Mouse (Mus musculus): ENCODE data around the gene Clec2h.
"Not testable (repeated sequence)": the region's sequence is repeated elsewhere in the genome, so short reads cannot be mapped to it uniquely, and the experiment has no call there.

The Clec2h gene

GRCm38 (mm10) chr6:128662206-128662605 lies at the start of gene Clec2h:
Gene Clec2h (plus strand): TSS chr6:128662385.
- ATAC-seq (ENCODE audit: low TSS enrichment), result 0 out of 2 replicates have a peak, but pooled peaks have one; percentile 50

GRCm38 (mm10) chr6:128622733-128623132 lies 39.5 kb upstream of the Clec2h start:
- ATAC-seq (ENCODE audit: low TSS enrichment), result peak; percentile 45; the same call in 1 of the 2 replicates

DNA sequence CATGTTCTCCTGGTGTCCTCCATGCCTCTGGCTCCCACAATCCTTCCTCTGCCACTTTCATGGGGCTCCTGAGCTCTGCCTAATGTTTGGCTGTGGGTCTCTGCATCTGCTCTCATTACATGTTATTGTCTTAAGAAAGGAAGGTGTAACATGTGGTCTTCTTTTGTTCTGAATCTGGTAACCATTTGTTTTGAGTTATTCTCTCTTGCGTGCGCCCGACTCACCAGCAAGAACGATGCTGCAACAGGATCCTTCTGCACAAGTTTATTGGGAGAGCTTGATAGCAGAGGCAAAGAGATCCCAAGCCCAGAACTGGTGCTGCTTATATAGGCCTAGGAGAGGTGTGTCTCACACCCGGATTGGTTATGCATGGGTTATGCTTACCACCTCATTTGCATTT lies 38.8 kb upstream of the Clec2h start, which contains the start of gene Klrb1a:
Gene Klrb1a, minus strand, starts transcription at position 101 of the 400 bp plus-strand sequence.
- not testable (repeated sequence) for ATAC-seq (ENCODE audit: low TSS enrichment)

DNA sequence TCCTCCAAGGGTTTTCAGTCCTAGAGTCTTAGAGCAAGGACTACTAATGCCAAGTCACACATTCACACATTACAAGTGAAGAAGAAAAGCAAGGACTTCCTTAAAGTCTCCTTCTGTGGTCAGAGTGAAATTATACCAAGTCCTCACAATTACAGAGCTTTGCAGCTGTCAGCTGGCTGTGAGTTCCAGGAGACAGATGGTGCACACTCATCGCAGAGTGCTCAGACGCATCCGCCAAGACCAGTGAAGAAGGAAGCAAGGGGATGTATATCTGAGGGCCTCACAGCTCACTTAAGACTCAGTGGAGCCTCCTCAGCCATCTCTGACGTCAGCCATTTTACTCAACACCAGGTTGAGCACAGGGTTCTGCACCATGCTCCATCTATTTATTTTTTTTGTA lies 37.8 kb upstream of the Clec2h start:
- ATAC-seq (ENCODE audit: low TSS enrichment), result peak; percentile 94

GRCm38 (mm10) chr6:128625246-128625645 lies 36.9 kb upstream of the Clec2h start:
- ATAC-seq (ENCODE audit: low TSS enrichment), result not testable (repeated sequence)

- peak; percentile 99 for ATAC-seq (ENCODE audit: low TSS enrichment)
Observed at GRCm38 (mm10) chr6:128629771-128630739, 32.1 kb upstream of the Clec2h start.

DNA sequence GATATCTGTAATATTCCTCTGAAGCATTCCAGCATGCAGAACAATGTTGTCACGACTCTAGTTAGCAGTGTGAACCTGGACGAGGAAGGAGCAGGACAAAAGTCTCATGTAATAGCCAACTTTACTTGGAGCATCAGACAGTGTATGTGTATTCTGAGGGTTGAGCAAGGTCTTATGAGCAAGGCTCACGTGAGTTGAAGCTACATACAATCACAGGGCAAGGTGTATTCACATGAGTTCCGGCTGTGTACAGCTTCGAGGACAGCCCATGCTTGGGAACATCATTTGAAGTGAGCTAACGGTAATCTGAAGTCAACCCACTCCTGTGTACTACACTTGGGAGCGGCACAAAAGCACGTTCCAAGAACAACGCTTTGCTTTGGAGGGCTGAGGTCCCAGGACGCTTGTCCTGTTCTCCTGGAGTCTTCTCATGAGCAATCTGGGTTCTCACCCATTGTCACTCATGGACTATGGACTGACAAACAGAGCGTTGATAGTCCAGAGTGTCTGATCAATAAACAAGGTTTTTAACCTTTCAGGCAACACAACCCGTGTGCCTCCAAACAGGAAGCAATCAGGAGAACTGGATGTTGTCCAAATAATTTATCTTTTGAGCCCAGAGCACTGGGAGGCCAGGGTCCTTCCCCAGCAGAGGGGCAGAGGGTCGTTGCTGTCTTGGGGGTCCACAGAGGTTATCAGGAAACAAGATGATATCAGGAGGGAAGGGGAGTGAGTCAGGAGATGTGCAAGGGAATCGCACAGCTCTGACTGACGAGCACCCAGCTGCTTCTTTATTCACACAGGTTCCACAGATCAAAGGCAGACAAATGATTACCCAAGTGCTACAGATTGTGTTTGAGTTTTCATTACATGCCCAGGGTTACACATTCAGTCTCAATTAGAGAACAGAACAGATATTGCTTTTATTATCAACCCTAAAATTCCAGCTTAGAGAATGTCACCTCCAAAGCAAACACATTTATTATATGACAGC lies 31.0 kb upstream of the Clec2h start:
- ATAC-seq (ENCODE audit: low TSS enrichment), result peak; percentile 17; the same call in 1 of the 2 replicates

GRCm38 (mm10) chr6:128640673-128641072 lies 21.5 kb upstream of the Clec2h start:
- no peak for ATAC-seq (ENCODE audit: low TSS enrichment)

- ATAC-seq (ENCODE audit: low TSS enrichment), result peak; percentile 57
Observed at GRCm38 (mm10) chr6:128641116-128641716, 21.0 kb upstream of the Clec2h start.

DNA sequence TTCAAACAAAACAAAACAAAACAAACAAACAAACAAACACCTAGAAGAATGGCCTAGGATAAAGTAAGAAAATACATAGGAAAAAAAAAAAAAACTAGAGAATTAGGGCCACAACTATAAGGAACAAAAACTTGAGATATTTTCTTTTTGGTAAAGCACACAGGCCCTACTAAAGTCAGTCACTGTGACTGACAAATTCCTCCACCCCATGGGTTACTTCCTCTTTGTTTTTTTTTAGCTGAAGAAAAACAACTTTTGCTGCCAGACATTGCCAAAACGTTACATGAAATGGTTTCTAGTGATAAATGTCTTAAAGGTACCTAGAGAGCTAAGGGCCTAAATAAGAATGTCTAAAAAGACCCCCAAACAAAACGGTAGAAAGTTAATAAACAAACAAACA lies 18.2 kb upstream of the Clec2h start:
- no peak for ATAC-seq (ENCODE audit: low TSS enrichment)

GRCm38 (mm10) chr6:128644694-128645093 lies 17.5 kb upstream of the Clec2h start:
- peak; percentile 85; the same call in 1 of the 2 replicates for ATAC-seq (ENCODE audit: low TSS enrichment)

DNA sequence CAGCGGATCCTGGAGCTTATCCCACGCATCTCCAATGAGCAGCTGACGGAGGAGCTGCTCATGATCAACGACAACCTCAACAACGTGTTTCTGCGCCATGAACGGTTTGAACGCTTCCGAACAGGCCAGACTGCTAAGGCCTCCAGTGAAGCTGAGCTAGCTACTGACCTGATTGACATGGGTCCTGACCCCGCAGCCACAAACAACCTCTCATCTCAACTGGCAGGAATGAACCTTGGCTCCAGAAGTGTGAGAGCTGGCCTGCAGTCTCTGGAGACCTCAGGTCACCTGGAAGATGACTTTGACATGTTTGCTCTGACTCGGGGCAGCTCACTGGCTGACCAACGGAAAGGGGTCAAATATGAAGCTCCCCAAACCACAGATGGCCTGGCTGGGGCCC lies 16.5 kb upstream of the Clec2h start:
- ATAC-seq (ENCODE audit: low TSS enrichment), result not testable (repeated sequence)

- no peak for ATAC-seq (ENCODE audit: low TSS enrichment)
Observed at GRCm38 (mm10) chr6:128649681-128650080, 12.5 kb upstream of the Clec2h start.

DNA sequence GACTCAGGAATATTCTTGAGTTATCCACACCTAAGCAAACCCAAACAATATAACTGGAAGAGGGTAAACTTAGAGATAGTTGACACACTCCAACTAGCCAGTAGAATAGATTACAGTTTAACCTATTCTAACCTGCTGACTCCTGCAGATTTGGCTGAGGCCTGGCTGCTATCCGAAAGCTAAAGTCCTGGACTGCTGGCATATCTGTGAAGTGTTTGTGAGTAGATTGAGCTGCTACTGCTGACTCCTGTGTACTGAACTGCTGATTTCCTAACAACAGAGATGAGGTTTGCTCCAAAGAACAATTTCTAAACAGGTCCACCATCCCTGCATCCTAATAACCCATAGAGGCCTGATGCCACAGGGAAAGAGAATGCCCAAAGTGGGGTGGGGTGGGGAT lies 12.0 kb upstream of the Clec2h start:
- no peak for ATAC-seq (ENCODE audit: low TSS enrichment)

DNA sequence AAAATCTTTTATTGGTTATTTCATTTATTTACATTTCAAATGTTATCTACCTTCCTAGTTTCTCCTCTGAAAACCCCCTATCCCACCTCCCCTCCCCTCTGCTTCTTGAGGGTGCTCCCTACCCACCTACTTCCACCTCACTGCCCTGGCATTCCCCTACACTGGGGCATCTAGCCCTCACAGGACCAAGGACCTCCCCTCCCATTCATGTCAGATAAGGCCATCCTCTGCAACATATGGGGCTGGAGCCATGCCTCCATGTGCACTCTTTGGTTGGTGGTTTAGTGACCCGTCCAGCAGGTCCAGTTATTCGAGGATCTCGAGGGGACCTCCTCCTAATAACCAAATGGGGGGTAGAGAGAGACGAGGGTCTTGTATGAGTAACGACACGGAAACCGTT lies 11.4 kb upstream of the Clec2h start:
- not testable (repeated sequence) for ATAC-seq (ENCODE audit: low TSS enrichment)

GRCm38 (mm10) chr6:128652938-128653337 lies 9.2 kb upstream of the Clec2h start:
- no peak for ATAC-seq (ENCODE audit: low TSS enrichment)

GRCm38 (mm10) chr6:128661249-128661648 lies 936 bp upstream of the Clec2h start:
- ATAC-seq (ENCODE audit: low TSS enrichment), result no peak

- no peak for ATAC-seq (ENCODE audit: low TSS enrichment)
Observed at GRCm38 (mm10) chr6:128669936-128670335, 7.8 kb downstream of the Clec2h start.

DNA sequence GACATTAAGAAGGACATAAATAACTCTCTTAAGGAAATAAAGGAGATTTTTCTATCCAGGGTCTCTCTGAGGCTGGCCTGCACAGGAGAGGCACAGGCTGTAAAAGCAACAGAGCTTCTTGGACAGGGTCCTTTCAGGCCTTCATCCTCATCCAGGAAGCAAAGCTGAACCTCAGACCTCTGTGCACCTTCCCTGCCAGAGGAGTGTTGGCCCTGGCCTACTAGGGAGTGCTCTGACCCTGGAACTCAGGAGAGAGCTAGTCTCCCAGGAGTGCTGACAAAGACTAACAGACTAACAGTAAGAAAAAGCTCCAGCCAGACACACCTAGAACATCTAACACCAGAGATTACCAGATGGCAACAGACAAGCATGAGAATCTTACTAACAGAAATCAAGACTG lies 17.4 kb downstream of the Clec2h start:
- ATAC-seq (ENCODE audit: low TSS enrichment), result no peak

DNA sequence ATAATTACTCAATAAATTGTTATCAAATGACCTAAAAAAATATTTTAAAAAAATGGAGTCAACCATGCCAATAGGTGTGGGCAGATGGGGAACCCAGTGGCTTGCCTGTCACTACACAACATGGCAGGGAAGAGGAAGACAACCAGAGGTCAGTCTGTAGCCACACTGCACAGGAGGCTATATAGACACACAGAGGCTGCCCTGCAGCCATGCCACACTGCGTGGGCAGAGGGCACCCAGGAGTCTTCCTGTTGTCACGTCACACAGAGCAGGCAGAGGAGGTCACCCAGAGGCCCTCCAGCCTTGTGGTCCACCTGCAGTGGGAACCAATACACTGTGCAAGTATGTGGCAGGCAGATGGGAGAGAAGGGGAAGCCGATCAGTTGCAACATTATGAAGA lies 39.5 kb downstream of the Clec2h start:
- ATAC-seq (ENCODE audit: low TSS enrichment), result no peak

DNA sequence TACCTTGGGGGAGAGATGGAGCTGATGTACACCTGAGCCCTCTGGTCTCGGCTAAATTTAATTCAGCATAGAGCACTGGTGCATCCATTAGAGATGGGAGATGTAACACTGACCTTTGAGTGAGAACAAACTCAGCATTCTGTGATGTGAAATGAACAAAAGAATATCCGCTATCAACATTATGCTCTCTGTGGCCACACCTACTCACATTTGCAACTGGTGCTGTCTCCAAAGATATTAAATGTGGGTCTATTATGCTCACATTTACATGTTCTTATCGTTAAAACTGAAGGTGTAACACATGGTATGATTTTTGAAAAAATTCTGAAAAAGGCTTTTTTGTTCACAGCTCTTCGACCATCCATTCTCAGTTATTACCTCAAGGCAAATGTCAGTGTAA lies 60.8 kb downstream of the Clec2h start, which contains the start of gene Klrb1:
Gene Klrb1, minus strand, starts transcription at position 101 of the 400 bp plus-strand sequence.
- no peak for ATAC-seq (ENCODE audit: low TSS enrichment)

Data from frontal cortex, adult (tissue).